Mouse (Mus musculus): ENCODE measurements around the gene Cxadr.

Cxadr gene

GRCm38 (mm10) chr16:78301183-78301830, at the start of gene Cxadr:
Gene Cxadr, plus strand, starts transcription at chr16:78301489.
- peak; percentile 83 to 84 for DNase-seq

DNA sequence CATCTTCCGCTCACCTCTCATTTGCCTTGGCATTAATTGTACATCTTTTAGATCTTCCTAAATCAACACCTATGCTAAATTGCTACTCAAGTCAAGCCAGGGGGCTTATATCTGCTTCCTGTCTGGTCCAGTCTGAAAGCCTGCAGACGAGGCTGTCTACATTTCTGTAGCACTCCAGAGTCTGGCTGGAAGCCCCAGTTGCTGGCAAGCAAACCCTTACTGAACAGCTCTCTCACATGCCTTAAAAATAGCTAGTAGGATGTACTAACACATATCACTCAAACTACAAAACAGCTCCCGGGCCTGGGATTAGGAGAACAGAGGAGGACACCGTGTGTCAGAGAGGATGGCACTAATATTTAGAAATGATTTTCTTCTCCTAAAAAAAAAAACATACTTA, 42.3 kb upstream of the Cxadr start:
- no peak for DNase-seq

DNA sequence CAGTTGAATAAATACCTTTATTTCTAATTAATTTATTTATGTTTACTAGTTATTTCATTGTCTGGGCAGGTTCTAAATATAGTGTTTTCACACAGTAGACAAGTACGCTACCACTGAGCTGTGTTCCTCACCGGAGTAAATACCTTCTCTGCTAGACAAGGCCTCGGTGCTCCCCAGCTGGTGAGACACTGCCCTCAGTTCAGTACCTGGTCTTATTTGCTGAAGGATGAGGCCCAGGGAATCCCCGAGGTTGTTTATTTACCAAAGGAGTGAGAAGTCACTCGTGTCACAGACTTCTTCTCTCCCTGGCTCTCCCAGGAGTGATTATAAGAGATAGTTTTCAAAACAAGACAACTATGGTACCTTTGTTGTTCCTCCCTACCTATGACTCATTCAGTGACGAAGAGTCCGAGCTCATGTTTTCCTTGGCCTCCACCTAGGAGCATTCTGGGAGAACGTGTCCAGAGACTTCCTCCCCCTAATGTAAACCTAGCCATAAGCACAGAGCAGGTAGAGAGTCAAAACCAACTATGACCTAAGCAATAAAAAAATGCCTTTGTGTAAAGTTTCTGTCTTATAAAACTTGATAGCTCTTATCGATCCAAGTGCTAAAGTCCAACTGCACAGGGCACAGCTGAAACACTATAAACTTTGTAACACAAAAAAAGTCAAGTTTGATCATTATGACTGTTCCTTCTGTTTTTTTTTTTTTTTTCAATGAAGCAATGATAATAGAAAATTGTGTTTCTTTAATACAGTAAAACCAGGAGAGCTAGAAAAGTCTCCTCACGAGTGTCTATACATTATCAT, 41.0 kb upstream of the Cxadr start:
- DNase-seq = no peak

GRCm38 (mm10) chr16:78261520-78261919, 39.8 kb upstream of the Cxadr start:
- no peak for DNase-seq

DNA sequence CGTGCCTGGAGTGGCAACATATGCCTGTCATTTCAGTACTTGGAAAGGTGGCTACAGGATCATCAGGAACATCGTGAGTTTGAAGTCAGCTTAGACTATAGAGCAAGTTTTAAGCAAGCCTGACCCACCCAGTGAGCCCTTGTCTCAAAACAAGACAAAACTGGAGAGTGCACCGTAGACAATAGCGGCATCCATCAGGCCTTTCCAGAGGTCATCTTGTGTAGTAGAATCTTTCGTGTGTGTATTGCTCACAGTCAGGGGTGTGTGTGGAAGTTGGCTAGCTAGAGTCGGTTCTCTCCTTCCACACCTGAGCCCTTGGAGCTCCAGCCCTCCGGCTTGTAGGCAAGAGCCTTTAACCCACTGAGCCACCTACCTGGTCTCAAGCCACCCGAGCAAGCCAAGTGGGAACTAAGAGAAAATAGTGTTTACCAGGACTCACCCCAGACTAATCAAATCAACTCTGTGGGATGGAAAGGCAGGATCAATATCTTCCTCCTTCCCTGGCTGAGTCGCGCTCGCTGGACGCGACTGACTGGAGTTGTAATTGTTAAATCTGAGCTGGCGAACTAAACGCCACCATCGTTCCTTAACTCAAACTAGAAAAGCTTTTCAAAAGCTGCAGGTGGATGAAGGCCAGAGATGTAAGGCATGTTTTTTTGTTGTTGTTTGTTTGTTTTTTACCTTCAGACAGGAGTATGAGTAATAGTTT, 36.7 kb upstream of the Cxadr start:
- DNase-seq = no peak

DNA sequence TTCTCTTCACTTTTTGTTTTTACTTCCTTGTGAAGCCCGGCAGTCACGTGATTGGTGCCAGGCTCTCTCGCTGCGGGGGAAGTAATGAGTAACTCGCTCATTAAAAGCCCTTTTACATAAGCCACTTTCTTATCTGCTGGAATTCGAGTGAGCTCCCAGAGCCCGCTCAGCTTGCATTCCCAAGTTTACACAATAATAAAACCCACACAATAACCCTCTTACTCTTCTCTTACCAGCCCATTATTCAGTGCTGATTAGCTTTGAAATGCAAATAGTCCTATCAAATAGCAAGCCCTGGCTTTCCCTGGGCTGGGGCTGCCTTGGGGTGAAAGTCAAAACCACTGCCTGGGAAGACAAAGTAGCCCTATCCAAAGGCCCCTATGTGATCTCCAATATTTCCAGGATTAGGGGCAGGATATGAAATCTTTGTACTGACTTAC, 36.1 kb upstream of the Cxadr start:
- DNase-seq = peak; percentile 19 to 30

DNA sequence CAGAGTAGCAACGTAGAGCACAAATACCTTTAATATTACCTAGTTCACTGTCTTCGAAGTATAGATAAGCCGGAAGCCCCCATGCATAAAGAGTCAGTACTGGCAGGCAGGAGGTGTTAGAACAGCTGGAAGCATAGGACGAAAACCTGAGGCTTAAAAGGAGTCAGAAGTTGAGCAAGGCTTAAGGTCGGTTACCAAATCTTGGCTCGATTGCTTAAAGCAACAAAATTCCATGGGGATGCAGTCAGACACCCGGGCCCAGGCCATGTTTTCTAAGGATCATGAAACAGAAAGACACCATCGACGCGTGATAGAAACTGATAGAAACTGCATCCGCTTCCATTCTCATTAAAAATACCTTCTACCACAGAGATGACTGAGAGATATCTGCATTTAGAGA, 35.5 kb upstream of the Cxadr start:
- DNase-seq = no peak

- DNase-seq = no peak
Observed at GRCm38 (mm10) chr16:78267453-78267852, 33.8 kb upstream of the Cxadr start.

GRCm38 (mm10) chr16:78268167-78268566, 33.1 kb upstream of the Cxadr start:
- DNase-seq = no peak

- DNase-seq = no peak
Observed at GRCm38 (mm10) chr16:78274825-78275455, 26.3 kb upstream of the Cxadr start.

DNA sequence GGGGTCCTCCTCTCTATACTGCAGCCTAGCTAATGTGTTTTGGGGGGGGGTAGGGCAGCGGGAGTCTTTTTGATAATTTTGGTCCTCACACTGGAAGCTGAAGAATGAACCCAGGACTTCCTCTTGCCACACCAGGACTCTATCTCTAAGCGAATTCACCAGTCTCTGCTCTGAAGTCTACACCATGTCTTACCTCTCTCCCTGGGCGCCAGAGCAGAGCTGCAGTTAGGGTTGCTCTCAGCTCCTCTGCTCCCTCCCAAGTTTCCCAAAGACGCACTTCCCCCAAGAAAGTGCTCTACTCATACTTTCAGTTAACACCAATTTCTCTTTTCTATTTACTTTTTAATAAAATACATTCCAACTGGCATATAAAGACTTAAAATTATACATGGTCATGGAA, 23.7 kb upstream of the Cxadr start:
- DNase-seq = no peak

GRCm38 (mm10) chr16:78280093-78280881, 21.0 kb upstream of the Cxadr start:
- no peak for DNase-seq

DNA sequence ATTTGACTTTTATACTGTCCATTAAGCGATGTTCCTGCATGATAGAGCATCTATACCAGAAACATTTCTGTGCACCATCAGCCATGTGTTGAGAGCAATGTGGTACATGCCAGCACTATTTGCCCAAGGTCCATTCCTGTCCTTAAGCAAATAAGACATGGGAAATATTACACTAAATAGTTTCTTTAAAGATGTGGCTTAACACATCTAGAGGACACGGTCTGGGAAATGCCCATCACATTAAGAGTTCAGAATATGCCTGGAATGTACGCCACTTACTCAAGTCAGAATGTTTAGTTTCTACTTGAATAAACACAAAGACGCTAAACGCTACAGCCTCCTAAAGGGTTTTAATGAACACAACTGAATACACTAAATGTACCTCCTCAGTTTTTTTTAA, 18.1 kb upstream of the Cxadr start:
- DNase-seq = no peak

DNA sequence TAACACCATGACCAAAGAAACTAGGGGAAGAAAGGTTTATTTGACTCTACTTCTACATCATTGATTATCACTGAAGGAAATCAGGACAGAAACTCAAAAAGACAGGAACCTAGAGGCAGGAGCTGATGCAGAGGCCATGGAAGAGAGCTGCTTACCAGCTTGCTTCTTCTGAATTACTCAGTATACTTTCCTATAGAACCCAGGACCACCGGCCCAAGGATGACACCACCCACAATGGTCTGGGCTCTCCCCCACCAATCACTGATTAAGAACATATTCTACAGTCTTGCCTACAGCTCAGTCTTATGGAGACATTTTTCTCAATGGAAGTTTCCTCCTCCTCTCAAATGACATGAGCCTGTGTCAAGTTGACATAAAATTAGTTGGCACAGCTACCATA, 7.2 kb upstream of the Cxadr start:
- DNase-seq = no peak

- no peak for DNase-seq
Observed at GRCm38 (mm10) chr16:78294606-78295275, 6.5 kb upstream of the Cxadr start.

DNA sequence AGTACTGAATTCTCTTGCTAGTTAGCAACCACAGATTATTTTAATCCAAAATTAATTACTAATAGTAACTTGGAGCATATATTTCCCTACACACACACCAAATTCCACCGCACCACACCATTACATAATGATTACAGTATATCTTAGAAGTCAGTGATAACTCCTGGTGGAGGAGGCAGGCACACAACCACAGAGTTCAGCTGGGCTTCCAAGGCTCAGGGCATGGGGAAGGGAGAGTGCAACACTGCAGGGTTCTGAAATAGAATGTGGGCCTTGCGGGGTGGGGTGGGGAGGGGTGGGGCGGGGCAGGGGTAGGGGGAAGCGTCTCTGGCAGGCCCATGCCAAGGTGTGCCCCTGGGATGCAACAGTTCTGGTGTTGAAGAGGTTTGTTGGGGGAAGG, 5.7 kb upstream of the Cxadr start:
- no peak for DNase-seq

GRCm38 (mm10) chr16:78296114-78296513, 5.2 kb upstream of the Cxadr start:
- DNase-seq = no peak

- peak; percentile 38 to 59 for DNase-seq
Observed at GRCm38 (mm10) chr16:78301831-78302677, 765 bp downstream of the Cxadr start.

DNA sequence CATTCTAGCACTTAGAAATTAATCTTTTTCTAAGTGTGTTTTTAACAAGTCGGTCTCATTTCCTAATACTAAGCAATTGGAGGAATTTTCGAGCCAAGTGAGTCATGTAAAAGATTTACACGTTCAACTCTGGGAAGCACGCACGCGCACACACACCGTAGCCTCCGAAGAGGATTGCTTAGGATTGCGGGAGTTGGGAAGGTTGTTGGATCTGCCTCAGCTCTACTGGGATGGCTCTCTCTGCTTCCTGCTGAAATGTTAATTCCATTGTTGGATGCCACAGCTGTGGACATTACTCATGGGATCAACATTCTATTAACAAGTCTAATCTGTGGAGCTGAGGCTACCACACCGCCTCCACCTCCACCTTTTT, 1.4 kb downstream of the Cxadr start:
- peak; percentile 25 to 46 for DNase-seq

DNA sequence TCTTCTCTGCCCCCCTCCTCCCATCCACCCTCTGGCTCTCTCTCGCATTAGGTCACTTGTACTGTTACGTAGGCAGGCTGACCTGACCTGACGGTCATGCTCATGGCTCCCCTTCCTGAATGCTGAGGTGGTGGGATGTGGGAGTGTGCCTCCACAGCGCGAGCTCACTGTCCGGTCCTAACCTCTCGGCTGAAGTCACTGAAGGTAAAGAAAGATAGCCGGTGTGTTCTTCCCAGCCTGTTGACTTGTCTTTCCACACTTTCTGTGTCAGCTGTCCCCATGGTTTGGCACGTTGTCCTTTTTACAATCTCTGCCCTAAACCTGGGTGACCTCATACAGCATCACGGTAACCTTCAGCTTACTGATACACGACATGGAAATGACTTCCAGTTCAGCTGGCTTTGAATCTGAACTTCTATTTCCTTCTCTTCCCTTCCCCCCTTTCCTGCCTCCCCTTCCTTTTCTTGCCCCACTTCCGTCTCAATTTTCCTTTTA, 4.4 kb downstream of the Cxadr start:
- DNase-seq = no peak

- no peak for DNase-seq
Observed at GRCm38 (mm10) chr16:78306606-78307005, 5.3 kb downstream of the Cxadr start.
